Mouse (Mus musculus) cerebellum, adult 2 months (tissue): ENCODE measurements around the gene Emc4.

ENCODE experiments used
- CTCF ChIP-seq: fragments of 200-500 bp; IDR thresholded peaks from 2 replicates; pipeline ENCODE4 v1.5.1; 2011; ENCODE audit warnings: low read depth, mild to moderate bottlenecking, control low read depth, low read length, moderate library complexity, borderline replicate concordance; ENCODE audit not compliant: insufficient read depth
- POLR2A ChIP-seq: fragments of 200-500 bp; IDR thresholded peaks from 2 replicates; pipeline ENCODE4 v1.6.1; 2011; ENCODE audit warnings: low read length, control low read depth, borderline replicate concordance; ENCODE audit not compliant: insufficient read depth

DNA sequence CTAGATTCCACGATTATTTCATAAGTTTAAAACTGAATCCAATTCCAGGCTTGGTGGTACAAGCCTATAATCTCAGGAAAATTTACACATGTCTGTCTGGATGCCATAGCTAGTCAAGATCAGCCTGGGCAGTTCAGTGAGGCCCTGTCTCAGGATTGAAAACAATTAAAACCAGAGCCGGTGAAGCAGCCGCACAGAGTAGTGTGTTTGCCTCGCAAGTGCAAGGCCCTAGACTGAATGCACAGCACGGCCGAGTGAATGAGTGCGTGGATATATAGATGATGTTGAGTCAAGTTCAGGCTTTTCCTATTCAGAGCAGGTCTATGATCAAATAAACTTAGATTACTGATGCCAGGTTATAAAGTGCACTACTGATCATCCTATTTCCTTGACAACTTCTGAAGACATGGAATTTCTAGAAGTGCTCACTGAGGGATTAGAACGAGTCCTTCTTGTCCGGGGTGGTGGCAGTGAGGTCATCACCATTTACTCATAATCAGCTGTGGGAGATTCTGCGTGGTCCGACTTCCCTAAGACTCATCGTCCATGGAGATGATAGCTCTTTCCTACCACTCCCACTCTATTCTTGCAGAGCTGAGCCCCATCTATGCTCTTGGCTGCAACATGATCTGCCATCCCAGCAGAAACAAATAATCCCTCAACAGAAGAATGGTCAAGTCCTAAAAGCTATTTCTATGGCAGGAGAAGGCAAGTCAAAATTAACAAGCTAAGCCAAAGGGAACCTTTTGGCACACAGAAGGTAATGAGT, 7.6 kb downstream of the Emc4 start:
- TF ChIP-seq CTCF = no peak
- TF ChIP-seq POLR2A = no peak
